Mouse (Mus musculus) CH12.LX (cell line): Measurements from ENCODE around the gene Zcchc24.

Experiments used
- CTCF ChIP-seq, 2 experiments: IDR thresholded peaks in 1 of 2; conservative IDR thresholded peaks in 1 of 2; 2 replicates each; pipeline ENCODE4 v1.5.1; 2011 to 2012; ENCODE audit warnings: low read depth in 2 of 2, low read length in 2 of 2, improper control_type of control experiment in 1 of 2, inconsistent platforms in 1 of 2, mild to moderate bottlenecking in 1 of 2, moderate library complexity in 1 of 2
- HCFC1 ChIP-seq: IDR thresholded peaks from 2 replicates; pipeline ENCODE4 v1.6.1; 2012; ENCODE audit warnings: low read depth, mild to moderate bottlenecking, inconsistent platforms, low read length, improper control_type of control experiment
- TCF12 ChIP-seq: IDR thresholded peaks from 2 replicates; pipeline ENCODE4 v1.6.1; 2014; ENCODE audit warnings: low read depth, mild to moderate bottlenecking, inconsistent platforms, low read length, improper control_type of control experiment
- ZNF384 ChIP-seq: IDR thresholded peaks from 2 replicates; pipeline ENCODE4 v1.6.1; 2012; ENCODE audit warnings: low read depth, low read length, improper control_type of control experiment, inconsistent platforms

DNA sequence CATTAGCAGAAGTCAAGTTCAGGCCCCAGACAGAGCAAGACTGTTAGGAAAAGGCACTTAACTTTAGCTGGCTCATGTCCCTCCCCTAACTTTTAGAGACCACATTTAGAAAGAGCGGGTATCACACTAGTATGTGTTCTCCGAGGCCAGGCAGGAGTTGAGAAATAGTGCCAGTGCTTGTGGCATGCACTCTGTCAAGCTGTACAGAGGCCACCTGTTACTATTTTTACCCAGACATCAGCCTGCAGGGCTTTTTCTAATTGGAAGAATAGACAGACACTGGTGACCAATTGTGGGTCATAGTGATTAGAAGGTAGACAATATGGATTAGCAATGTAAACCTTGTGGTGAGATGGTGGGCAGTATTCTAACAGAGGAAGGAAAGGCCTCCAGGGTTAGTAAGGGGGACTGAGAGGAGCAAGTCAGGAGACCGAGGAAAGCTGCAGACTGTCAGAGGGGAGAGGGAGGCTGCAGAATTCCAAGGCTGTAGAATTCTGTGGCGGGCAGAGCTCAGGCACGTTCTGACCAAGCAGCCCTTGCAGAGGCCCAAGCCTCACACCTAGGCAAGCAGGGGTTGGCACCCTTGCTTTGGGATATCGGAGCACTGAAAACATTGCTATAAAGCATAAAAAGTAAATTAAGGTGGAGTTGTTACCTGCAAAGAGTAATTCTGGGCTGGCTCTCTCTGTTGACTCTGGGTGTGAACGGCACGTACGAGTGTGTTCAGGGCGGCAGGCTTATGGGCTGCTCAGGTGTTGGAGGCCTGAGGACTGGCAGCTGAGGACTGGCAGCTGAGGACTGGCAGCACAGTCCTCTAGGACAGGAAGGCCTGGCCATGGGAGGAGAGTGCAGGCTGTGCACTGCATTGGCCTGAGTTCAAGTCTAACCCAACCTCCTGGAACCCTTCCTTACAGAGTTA lies 81.6 kb downstream of the Zcchc24 start:
- no peak for TF ChIP-seq CTCF (conservative IDR thresholded peaks at IDR 0.05 in 1 of 2, IDR thresholded peaks at IDR 0.05 in 1 of 2; ENCODE audit: low read depth in 2 of 2, low read length in 2 of 2)
- no peak for TF ChIP-seq HCFC1
- no peak for TF ChIP-seq TCF12
- no peak for TF ChIP-seq ZNF384
